Mouse (Mus musculus): Measurements from ENCODE around the gene Tnnt1.

DNA sequence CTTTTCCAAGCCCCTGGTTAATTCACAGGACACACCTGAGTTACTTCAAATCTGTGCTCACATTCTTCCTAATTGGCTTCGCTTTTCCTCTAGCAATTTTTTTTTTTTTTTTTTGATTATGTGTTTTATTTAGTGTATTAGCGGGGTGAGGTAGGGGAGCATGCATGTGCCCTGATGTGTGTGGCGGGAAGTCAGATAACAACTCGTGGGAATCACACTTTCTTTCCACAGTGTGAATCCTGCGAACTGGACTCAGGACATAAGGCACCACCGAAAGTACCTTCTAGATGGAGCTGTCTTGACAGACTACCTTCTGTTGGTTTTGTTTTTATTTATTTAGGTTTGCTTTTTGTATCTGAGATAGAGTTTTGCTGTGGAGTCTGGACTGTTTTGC, 41.0 kb upstream of the Tnnt1 start:
- TF ChIP-seq POLR2A (IDR thresholded peaks at IDR 0.05; ENCODE audit: insufficient read length, low read depth) (no peak), CEBPB (IDR thresholded peaks at IDR 0.05; ENCODE audit: insufficient read depth, poor library complexity, severe bottlenecking) (no peak), TCF12 (IDR thresholded peaks at IDR 0.05; ENCODE audit: insufficient read depth, poor library complexity, severe bottlenecking) (no peak), USF1 (IDR thresholded peaks at IDR 0.05; ENCODE audit: low read depth) (no peak), E2F4 (IDR thresholded peaks at IDR 0.05; ENCODE audit: insufficient read depth) (no peak), MAX (IDR thresholded peaks at IDR 0.05; ENCODE audit: low read depth) (no peak), SRF (IDR thresholded peaks at IDR 0.05; ENCODE audit: control insufficient read depth, insufficient read length, low read depth) (no peak), REST (IDR thresholded peaks at IDR 0.05; ENCODE audit: insufficient read depth, insufficient read length) (no peak), TCF3 (IDR thresholded peaks at IDR 0.05; ENCODE audit: insufficient read length, low read depth) (no peak), MYOD1 (IDR thresholded peaks at IDR 0.05; ENCODE audit: control insufficient read depth in 1 of 3, insufficient read length in 2 of 3, low read depth in 2 of 3) (no peak), POLR2AphosphoS2 (IDR thresholded peaks at IDR 0.05; ENCODE audit: insufficient read length, low read depth) (no peak)

All from myocyte (in vitro differentiated cells).